21 mouse cellular contexts compared by ENCODE assay signal in the genomic region with DNA sequence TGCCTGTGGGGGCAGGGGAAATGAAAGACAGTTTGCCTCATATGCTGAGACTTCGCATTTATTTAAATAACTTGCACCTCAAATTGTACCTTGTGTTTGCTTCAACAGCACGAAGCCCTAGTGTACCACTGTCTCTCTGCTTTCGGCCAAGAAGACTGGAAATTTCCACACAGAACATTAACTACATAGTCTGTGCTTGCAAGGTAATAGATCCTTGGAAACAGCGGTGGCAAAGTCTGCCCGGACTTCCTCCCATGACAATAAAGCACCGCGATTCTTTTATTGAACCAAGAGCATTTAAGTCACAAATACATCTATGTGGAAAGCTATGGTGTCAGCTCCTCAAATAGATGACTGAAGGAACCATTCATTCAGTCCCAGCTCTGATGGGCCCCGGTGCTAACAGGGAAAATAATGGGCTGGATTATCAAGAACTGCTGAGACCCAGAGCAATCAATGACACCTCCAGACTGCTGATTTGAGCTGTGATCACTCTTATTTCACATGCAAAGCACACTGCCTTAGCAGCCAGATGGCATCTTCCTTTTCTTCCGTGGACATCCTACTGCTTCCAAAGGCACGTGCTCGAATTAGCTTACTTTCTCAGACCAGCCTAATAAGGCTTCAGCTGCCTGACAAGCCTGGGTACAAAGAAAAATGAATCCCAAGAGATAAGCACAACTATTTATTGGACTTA.
DNase-seq lines count a peak whose midpoint lies in the region; ATAC-seq and TF ChIP-seq lines count a peak whose summit lies in the region.
"Had no signal": no experiment of that assay in that cellular context is flagged by ENCODE, and none has a peak within 500 bp of the region (broad histone marks: within the 10 kb centered on the region; RNA-seq: fewer than 3 reads in every experiment).

No protein-coding gene starts in this region.

- peak; percentile 76 for ATAC-seq in forebrain, embryonic 13.5 days
- ATAC-seq in hindbrain, embryonic 13.5 days (ENCODE audit: low FRiP score): no peak
- ATAC-seq in midbrain, embryonic 13.5 days: peak; percentile 65; the same call in 1 of the 2 replicates
- ATAC-seq: intestine, embryonic 15.5 days had no signal

- H3K9me3 ChIP-seq in forebrain, embryonic 13.5 days (replicated peaks): no peaks in the 10 kb centered on the region
- H3K9me3 ChIP-seq in forebrain, embryonic 10.5 days: no peaks in the 10 kb centered on the region
- H3K9me3 ChIP-seq in hindbrain, embryonic 13.5 days: no peaks in the 10 kb centered on the region
- H3K9me3 ChIP-seq in midbrain, embryonic 13.5 days: no peaks in the 10 kb centered on the region
- H3K9me3 ChIP-seq: embryonic facial prominence, embryonic 10.5 days; heart, embryonic 10.5 days; intestine, embryonic 15.5 days; liver, embryonic 15.5 days had no signal

- H3K36me3 ChIP-seq in forebrain, embryonic 13.5 days (ENCODE audit: poor library complexity, severe bottlenecking): no peaks in the 10 kb centered on the region
- H3K36me3 ChIP-seq in forebrain, embryonic 10.5 days (replicated peaks): no peaks in the 10 kb centered on the region
- no peaks in the 10 kb centered on the region for H3K36me3 ChIP-seq in hindbrain, embryonic 13.5 days
- no peaks in the 10 kb centered on the region for H3K36me3 ChIP-seq in midbrain, embryonic 13.5 days
- no peaks in the 10 kb centered on the region for H3K36me3 ChIP-seq in kidney, adult 2 months (ENCODE audit: control insufficient read depth, insufficient read depth, low read length)
- H3K36me3 ChIP-seq: embryonic facial prominence, embryonic 10.5 days; heart, embryonic 10.5 days; intestine, embryonic 15.5 days; liver, embryonic 15.5 days had no signal

- TF ChIP-seq CTCF in kidney, adult 2 months (conservative IDR thresholded peaks at IDR 0.05; ENCODE audit: insufficient read depth, insufficient read length, low read depth, low read length): no peak

- WGBS in forebrain, embryonic 13.5 days: 64% methylated on average over 11 of the region's 11 CpGs
- 88% methylated on average over 11 of the region's 11 CpGs for WGBS in forebrain, embryonic 10.5 days
- 48% methylated on average over 11 of the region's 11 CpGs for WGBS in hindbrain, embryonic 13.5 days
- WGBS in midbrain, embryonic 13.5 days: 57% methylated on average over 11 of the region's 11 CpGs
- WGBS in kidney, adult 2 months: 83% methylated on average over 11 of the region's 11 CpGs

- H3K27ac ChIP-seq in forebrain, embryonic 13.5 days: peak overlapping the region; percentile 74
- no peak overlapping the region for H3K27ac ChIP-seq in forebrain, embryonic 10.5 days
- 0 out of 2 replicates have a peak overlapping the region, but pooled peaks have one; percentile 40 for H3K27ac ChIP-seq in hindbrain, embryonic 13.5 days
- peak overlapping the region; percentile 52 for H3K27ac ChIP-seq in midbrain, embryonic 13.5 days
- H3K27ac ChIP-seq in kidney, adult 2 months (ENCODE audit: insufficient read depth, low read depth, low read length): no peak overlapping the region
- H3K27ac ChIP-seq: embryonic facial prominence, embryonic 10.5 days; heart, embryonic 10.5 days; intestine, embryonic 15.5 days; liver, embryonic 15.5 days had no signal

- H3K27me3 ChIP-seq in forebrain, embryonic 13.5 days: no peaks in the 10 kb centered on the region
- H3K27me3 ChIP-seq in forebrain, embryonic 10.5 days (ENCODE audit: poor library complexity, severe bottlenecking): no peaks in the 10 kb centered on the region
- H3K27me3 ChIP-seq in hindbrain, embryonic 13.5 days: no peaks in the 10 kb centered on the region
- H3K27me3 ChIP-seq in midbrain, embryonic 13.5 days: no peaks in the 10 kb centered on the region
- H3K27me3 ChIP-seq in kidney, adult 2 months (replicated peaks; ENCODE audit: control insufficient read depth, insufficient read depth, low read length): no peaks in the 10 kb centered on the region
- H3K27me3 ChIP-seq: CH12.LX; intestine, embryonic 15.5 days; liver, embryonic 15.5 days had no signal

- peaks cover 9% of the 10 kb centered on the region; the same call in 1 of the 2 replicates for H3K4me1 ChIP-seq in forebrain, embryonic 13.5 days
- no peaks in the 10 kb centered on the region for H3K4me1 ChIP-seq in forebrain, embryonic 10.5 days
- peaks cover 10% of the 10 kb centered on the region for H3K4me1 ChIP-seq in hindbrain, embryonic 13.5 days (replicated peaks)
- H3K4me1 ChIP-seq in midbrain, embryonic 13.5 days (replicated peaks): peaks cover 7% of the 10 kb centered on the region
- H3K4me1 ChIP-seq in kidney, adult 2 months (ENCODE audit: control insufficient read depth, insufficient read depth, low read length): no peaks in the 10 kb centered on the region
- H3K4me1 ChIP-seq: embryonic facial prominence, embryonic 10.5 days; heart, embryonic 10.5 days; intestine, embryonic 15.5 days; liver, embryonic 15.5 days had no signal

- no peak for TF ChIP-seq POLR2A in kidney, adult 2 months (IDR thresholded peaks at IDR 0.05; ENCODE audit: low read depth, low read length)

- no peak overlapping the region for H3K4me2 ChIP-seq in forebrain, embryonic 13.5 days
- no peak overlapping the region for H3K4me2 ChIP-seq in hindbrain, embryonic 13.5 days
- H3K4me2 ChIP-seq in midbrain, embryonic 13.5 days (replicated peaks): no peak overlapping the region
- H3K4me2 ChIP-seq: intestine, embryonic 15.5 days; liver, embryonic 15.5 days had no signal

- no peak overlapping the region for H3K9ac ChIP-seq in forebrain, embryonic 13.5 days
- no peak overlapping the region for H3K9ac ChIP-seq in hindbrain, embryonic 13.5 days
- no peak overlapping the region for H3K9ac ChIP-seq in midbrain, embryonic 13.5 days (replicated peaks)
- H3K9ac ChIP-seq: intestine, embryonic 15.5 days; liver, embryonic 15.5 days had no signal

- no peak for DNase-seq in forebrain, embryonic 10.5 days (ENCODE audit: extremely low spot score, low spot score)
- DNase-seq in brain, adult 2 months (ENCODE audit: low read depth, low spot score): peak; percentile 51
- DNase-seq in adrenal gland, postnatal 14 days: no peak
- no peak for DNase-seq in kidney, adult 2 months
- DNase-seq in layer of hippocampus, adult 18-20 months (ENCODE audit: low spot score in 2 of 2): no peak
- DNase-seq: cerebellum, adult 11-12 months; cerebellum, postnatal 25 days; gastrocnemius, postnatal 36 days; heart, postnatal 14 days; layer of hippocampus, adult 9-11 months; lung, postnatal 14 days; right cerebral cortex, postnatal 25 days; thymus, postnatal 14 days had no signal

- no peak overlapping the region for H3K4me3 ChIP-seq in forebrain, embryonic 13.5 days
- no peak overlapping the region for H3K4me3 ChIP-seq in forebrain, embryonic 10.5 days
- no peak overlapping the region for H3K4me3 ChIP-seq in hindbrain, embryonic 13.5 days
- H3K4me3 ChIP-seq in midbrain, embryonic 13.5 days (replicated peaks): no peak overlapping the region
- no peak overlapping the region for H3K4me3 ChIP-seq in kidney, adult 2 months (ENCODE audit: insufficient read depth, low read depth, low read length)
- H3K4me3 ChIP-seq: embryonic facial prominence, embryonic 10.5 days; heart, embryonic 10.5 days; intestine, embryonic 15.5 days; liver, embryonic 15.5 days had no signal

Comparison
In these comparisons a context has a peak if more than half of its experiments do, and no peak if none do; other contexts are left out.
1. H3K27ac ChIP-seq: peak in forebrain, embryonic 13.5 days (single experiment), hindbrain, embryonic 13.5 days (single experiment) and midbrain, embryonic 13.5 days (single experiment); none in forebrain, embryonic 10.5 days (single experiment) and kidney, adult 2 months (single experiment).